Mouse (Mus musculus): ENCODE data around the gene Rhox3a.
"Not testable (repeated sequence)": the region's sequence is repeated elsewhere in the genome, so short reads cannot be mapped to it uniquely, and the experiment has no call there.

The Rhox3a gene

DNA sequence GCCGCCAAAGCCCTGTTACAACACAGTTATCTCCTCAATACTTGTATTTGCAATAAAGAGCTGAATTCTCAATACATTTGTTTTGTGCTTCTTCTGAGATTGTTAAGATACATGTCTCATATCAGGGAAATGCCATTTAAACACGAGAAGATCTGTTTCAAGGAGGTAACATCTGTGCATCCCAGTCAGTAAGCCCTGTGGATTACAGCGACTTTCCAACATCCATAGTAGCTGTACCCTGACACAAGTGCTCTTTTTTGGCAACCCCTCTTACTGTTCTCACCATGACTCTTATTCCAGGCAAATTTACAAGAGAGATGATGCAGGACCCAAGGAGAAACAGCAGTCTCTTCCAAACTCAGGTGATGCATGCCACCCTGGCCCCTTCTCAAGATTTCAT, at the start of gene Rhox3a:
Rhox3a (plus strand) TSS at position 301 of the 400 bp plus-strand sequence.
- DNase-seq: not testable (repeated sequence)

DNA sequence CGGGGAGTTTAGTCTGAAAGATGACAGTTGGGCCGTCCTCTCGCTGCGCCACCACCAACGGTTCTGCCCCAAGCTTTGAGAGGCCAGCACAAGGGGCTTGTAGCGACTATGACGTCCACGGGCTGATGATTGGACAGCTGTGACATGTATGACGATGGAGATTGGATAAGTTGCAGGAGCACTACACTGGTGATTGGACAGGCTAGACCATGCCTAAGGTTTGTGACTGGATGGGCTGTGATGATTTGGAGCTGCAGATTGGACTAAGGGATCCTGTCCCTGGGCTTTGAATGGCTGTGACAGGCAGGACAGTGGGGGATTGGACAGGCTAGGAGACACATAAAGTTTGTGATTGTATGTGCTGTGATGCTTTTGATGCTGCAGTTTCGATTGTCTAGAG, 38.8 kb upstream of the Rhox3a start, which contains the start of gene Gm9:
Gm9 (minus strand) TSS at position 101 of the 400 bp plus-strand sequence.
- DNase-seq: no peak

DNA sequence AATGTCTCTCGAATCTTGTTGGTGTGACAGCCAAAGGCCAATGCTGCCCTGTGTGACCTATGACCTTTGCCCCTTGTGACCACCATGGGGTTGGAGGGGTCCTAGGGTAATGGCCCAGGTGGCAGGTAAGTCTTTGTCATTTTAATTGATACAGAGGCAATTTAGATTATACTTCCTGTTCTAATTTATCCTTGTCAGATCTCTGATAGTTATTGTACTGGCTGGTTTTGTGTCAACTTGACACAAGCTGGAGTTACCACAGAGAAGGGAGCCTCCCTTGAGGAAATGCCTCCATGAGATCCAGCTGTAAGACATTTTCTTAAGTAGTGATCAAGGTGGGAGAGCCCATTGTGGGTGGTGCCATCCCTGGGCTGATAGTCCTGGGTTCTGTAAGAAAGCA, 27.6 kb upstream of the Rhox3a start, which contains the start of gene Rhox1:
Rhox1 (minus strand) TSS at position 101 of the 400 bp plus-strand sequence.
- not testable (repeated sequence) for DNase-seq

DNA sequence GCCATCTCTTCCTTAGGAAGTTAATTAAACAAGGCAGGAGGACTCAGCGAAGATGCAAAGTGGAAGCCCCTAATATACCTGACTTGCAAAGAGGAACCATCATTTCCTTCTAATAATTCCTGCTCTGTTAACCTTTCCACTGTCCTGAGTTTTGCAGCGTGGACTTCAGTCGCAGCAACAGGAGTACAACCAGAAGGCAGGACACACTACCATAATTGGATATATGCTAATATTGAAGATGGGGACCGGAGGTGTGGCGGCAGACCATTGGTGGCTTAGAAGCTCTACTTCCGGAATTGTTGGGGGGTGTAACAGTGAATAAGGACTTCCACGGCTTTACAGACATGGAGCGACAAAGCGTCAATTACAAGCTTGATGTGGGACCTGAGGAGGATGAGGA, 5.0 kb upstream of the Rhox3a start, which contains the start of gene Rhox2a:
Rhox2a (plus strand) TSS at position 301 of the 400 bp plus-strand sequence.
- not testable (repeated sequence) for DNase-seq

DNA sequence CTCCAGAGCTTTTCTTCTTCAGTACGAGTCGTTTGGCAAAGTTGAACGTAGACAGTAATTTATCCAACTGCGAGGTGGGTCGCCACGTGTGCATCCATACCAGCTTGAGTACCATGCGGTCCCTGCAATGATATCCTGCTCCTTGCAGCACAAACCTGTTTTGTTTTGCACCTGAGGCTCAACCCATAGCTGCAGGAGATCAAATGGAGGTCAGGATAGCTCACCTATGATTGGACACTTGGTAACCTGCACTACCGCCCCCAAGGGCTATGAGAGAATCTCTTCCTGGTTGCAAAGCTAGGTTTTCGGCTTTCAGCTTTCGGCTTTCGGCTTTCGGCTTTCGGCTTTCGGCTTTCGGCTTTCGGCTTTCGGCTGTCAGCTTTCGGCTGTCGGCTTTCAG, 15.3 kb downstream of the Rhox3a start, which contains the start of gene Rhox4a:
Rhox4a (plus strand) TSS at position 301 of the 400 bp plus-strand sequence.
- not testable (repeated sequence) for DNase-seq
